Mouse (Mus musculus) ovary, adult 18-20 months (tissue): ENCODE measurements around the gene Serpinb6a.
A peak's percentile ranks its signal among the peaks of the same experiment; 100 is the strongest.
"Not testable (repeated sequence)": the region's sequence is repeated elsewhere in the genome, so short reads cannot be mapped to it uniquely, and the experiment has no call there.

Source experiments
- DNase-seq: peaks from one replicate; pipeline ENCODE4 v3.0.0; 2022; ENCODE audit warnings: low spot score, mixed read lengths

Serpinb6a gene

DNA sequence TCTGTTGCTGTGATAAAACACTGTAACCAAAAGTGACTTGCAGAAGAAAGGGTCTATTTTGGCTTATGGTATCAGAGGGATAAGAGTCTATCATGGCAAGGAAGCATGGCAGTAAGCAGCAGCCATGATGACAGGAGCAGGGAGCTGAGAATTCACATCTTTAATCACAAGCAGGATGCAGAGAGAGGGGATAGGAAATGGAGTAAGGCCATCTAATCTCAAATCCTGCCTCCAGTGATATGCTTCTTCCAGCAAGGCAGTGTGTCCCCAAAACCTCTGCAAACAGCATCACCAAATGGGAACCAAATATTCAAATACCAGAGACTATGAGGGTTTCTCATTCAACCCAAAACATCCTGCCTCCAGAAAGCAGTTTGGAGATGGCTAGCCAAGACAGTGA is 36.0 kb downstream of the Serpinb6a start:
- DNase-seq = no peak

DNA sequence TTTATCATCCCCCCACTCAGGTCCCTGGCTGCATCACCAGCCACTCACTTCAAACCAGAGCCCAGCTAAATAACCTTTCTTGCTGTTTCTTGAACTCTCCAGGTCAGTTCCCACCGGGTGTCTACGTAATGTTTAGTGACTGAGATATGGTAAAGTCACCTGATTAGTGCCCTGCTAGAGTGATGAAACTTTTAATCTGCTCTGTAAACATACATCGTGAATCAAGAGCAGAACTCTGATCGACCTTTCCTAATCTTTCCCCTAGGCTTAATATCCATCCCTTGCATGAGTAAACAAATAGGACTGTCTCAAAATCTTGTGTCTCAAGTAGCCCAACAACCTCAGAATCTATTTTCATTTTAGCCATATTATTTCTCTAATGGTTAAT is 36.6 kb downstream of the Serpinb6a start:
- no peak for DNase-seq

DNA sequence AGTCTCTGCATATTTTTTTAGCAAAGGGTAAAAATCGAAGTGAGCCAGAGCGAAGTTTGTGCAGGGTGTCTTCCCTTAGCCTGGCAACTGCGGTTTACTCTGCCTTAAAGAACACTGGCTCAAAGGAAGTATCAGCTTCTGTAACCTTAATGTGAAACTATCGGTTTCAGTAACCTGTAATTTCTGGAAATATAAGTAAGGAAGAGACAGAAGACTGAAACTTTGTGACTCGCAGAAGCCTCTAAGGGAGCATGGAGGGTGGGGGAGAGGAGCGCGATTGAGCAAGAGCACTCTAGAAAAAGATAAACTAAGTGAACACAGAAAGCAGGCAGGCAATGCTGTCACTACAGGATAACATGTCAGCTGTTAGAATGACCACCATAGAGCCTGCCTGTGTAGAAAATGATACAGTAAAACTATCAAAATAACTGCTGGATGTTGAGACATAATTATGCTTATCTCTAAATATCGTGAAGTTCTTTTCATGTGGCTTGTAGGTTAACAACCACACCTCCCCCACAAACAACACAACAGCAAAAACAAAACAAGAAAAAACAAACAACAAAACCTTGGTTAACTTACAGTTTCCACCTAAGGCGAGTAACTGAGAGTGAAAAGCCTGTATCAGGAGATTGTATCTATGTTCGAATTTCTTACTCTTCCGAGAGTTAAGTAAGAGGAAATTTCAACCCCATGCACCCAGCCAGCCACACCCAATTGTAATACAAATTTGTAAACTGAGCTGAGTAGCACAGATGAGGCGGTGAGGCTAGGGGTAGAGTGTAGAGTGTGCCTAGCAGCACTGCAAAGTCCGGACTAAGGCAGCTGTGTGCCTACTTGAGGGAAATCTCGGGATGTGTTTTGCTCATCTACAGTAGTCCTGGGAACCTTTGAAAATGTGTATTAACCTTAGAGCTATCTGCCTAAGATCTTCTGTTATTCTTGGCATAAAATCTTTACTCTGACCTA is 37.3 kb downstream of the Serpinb6a start:
- no peak for DNase-seq

DNA sequence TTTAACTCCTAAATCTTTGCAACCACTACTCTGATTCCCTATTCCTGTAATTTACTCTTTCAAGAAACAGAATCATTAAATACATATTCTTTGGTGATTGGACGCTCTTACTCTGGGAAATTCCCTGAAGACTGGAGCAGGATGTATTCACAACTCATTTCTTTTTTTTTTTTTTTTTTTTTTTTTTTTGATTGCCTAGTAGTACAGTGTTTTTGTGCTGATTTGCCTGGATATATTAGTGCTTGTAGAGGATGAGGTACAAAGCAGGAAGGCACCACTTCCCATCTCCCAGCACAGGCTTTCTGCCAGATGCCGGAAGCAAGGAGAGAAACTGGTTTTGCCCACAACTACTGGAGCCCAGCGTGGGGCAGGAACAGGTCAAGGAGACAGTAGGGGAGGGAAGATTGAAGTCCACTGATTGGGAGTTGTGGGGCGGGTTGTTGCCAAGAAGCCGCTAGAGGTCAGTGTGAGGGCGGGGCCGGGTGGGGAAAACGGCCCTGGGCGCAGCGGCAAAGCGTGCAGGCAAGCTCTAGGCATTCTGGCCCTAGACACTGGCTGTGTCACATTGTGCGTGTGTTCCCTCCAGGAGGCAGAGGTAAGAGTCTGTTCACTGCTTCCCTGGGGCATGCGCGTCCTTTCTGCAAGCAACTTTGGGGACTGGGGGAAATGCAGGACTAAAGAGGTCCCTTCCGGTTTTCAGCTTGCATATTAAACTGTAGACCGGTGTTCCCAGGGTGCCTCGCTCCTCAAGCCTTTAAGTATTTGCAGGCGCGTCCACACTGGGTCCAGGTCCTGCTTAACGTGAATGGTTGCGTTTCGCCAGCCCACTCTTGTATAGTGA is 38.2 kb downstream of the Serpinb6a start, which contains the start of gene Nqo2:
TSS of gene Nqo2 (plus strand) at position 482 of the 841 bp plus-strand sequence.
- peak; percentile 76 for DNase-seq

DNA sequence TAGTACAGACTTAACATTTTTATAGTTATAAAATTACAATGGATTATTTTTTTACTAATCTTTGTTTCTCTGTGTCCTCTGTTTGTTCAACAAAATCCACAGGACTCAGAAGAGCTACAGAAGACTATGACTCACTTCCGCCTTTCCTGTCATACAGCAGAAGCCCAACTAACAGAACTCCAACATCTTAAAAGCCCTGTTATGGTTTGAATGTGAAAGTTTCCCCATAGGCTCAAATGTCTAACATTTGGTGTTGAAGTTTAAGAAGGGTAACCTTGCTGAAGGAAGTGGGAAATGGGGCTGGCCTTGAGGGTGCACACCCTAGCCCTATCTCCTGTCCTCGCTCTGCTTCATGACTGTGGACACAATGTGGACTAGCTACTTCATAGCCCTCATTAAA is 42.8 kb downstream of the Serpinb6a start:
- DNase-seq = no peak

DNA sequence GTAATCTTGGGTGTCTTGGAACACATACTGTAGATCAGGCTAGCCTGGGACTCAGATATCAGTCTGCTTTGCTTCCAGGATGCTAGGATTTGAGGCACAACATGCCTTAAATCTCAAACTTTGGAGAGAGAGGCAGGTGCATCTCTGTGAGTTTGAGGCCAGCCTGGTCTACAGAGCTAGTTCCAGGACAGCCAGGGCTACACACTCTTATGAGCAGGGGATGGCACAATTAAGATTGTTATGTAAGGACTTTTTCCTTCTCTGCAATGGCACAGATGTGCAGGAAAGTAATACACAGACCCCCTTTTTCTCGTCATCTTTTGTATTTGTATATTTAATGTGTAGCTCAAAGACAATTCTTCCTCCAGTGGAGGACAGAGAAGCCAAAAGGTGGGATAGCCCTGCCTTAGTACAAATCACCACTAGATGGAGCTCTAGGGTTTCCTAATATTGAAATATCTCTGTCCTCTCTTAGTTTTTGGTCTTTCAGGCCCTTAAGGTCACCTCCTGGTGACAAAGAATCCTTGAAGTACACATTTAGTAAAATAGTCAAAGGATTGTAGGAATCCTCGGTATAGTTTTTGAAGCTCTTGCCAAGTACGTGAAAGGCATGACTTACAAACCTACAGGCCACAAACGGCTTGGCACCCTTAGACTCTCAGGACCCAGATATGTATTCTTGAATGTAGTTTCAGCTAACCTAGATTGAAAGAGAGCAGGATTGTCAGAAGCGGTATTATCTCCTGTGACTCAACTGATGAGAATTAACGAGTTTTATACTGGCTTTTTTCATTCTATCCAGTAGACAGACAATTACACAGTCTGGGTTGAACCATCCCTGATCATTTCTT is 45.8 kb downstream of the Serpinb6a start:
- no peak for DNase-seq

DNA sequence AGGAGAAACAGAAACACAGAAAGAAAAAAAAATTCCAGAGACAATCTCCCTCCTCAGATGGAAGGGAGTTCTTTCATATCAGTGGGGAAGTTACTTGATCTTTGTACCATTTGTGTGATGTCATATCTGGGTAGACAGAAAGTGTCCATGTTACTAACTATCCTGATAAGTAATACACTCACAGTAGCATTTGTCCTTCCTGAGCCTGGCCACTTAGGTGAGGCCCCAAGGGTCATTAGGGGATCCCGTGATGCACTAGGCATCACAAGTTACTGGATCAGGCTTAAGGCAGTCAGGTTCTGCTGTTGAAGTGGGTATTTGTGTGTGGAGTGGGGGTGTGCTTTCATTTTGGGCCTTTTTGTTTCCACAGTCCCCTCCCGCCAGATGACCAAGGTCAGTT is 49.6 kb downstream of the Serpinb6a start:
- DNase-seq = no peak

DNA sequence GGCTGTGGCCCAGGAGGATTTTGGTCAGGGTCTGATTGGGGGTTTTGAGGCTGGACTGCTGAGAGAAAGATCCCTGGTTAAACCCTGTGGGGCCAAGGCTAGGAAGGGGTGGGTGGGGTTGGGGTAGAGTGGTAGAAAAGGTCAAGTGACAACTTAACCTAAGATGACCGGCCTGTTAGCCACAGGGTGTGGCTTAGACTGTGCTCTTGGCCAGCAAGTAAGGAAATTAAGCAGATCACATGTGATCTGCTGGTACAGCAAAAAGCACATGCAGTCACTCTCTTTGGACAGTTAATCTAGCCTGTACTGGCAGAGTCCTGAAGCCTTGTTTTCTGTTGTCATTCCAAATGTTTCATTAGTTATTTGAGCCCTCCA is 50.5 kb downstream of the Serpinb6a start:
- DNase-seq = no peak

DNA sequence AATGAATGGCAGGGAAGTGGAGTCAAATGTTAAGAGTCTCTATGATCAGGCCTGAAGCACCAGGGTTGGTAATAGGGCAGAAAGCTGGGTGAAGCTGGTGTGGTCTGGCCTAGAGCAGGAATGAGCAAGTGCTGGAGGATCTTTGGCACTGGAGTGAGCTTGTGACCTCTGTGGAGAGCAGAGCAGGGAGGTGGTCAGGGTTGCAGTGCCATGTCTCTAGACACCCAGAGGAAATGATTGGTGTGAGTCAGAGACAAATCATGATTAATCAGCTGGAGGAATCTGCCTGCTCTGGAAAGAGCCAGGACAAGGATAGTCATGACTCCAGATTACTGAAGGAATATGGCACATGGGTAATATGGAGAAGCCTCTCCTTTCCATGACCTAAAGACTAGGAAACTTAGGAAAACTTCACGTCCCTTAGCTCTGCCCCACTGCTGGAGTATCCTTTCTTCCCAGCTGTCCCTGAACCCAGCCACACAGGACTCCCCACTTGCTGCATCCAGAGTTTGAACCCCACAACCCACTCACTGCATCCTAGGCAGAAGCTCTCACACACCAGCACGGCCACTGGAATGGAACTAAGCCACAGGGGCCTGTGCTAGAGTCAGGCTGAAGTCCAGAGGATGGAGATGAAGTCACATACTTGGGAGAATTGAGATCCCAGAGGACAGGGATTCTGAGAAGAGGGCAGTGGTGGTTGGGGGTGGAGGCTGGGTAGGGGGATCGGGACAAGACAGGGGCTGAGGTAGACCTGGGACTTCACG is 51.1 kb downstream of the Serpinb6a start:
- DNase-seq = no peak

DNA sequence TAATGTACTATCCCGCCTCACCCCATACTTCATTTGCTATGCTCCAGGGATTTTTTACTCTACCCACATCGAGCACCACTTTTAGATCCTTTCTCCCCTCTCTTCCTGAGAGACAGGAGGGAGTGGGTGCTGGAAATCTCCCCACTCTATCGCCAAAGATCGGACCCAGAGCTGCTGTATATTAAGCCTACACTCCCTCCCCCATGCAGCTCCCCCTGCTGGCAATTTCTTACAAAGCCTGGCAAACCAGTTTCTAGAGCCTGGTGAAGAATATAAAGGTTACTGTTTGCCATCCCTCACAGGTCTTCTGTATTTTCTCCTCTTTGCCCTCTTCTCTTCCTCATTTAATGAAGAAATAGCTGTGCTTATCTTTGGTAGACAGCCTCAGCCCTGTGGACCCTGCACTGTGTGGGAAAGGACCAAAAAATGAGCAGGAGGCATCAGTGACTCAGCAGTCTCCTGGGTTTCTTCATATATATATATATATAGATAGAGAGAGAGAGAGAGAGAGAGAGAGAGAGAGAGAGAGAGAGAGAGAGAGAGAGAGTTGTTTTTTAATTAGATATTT is 60.3 kb downstream of the Serpinb6a start:
- DNase-seq = no peak

DNA sequence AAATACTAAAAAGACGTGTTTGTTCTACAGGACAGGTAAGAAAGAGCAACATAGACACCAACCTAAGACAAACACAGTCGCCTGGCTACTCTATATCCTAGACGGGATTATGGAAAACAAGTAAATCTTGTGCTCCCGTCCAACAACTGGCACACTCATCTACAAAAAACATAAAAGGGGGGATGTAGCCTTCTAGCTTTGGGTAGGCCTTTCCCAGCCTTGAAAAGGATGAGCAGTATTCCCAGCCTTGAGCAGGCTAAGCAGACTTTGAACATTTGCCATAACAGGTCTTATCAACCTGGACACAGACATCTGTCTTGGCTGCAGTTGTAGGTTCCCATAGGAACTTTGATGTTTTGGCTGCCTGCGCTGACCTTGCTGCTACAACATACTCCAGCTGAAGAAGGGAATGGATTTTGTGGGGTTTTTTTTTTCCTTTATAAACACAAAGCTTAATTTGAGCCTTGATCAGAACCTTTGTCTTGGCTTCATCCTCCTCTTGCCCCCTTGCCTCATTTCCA is 61.2 kb downstream of the Serpinb6a start:
- DNase-seq = peak; percentile 52

DNA sequence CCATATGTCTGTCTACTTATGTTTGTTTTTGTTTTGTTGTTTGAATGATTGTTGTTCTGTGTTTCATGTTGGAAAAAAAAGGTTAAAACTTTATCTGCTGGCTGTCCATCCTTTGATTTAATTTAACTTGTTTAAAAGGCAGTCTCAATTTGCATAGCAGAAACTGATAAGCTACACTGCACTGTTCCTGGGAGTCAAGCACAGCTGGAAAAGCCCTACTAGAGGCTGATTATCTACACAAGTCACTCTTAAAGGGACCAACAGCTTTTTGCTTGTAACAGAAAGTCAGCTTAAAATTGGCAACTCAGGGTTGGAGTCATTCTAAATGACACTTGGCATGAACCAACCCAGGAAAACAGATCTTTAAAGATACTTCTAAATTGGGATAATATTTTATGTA is 65.0 kb downstream of the Serpinb6a start:
- DNase-seq = not testable (repeated sequence)

DNA sequence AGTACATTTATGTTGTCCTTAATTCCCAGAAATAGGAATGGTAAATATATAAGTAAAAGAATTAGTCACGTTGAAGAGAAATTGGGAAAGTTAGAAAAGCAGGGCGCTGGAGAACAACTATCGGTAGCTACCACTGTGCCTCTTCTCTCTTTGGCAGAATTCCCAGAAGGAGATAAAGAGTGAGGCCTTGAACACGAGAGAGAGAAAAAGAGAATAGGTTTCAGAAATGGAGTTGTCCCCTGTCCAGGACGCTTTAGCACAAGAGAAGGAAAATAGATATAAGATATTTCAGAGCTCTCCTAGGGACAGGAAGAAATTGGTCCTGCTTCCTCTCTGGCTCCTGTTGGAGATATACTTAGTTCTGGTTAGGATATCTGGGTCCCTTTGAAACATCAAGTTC is 65.4 kb downstream of the Serpinb6a start:
- no peak for DNase-seq

DNA sequence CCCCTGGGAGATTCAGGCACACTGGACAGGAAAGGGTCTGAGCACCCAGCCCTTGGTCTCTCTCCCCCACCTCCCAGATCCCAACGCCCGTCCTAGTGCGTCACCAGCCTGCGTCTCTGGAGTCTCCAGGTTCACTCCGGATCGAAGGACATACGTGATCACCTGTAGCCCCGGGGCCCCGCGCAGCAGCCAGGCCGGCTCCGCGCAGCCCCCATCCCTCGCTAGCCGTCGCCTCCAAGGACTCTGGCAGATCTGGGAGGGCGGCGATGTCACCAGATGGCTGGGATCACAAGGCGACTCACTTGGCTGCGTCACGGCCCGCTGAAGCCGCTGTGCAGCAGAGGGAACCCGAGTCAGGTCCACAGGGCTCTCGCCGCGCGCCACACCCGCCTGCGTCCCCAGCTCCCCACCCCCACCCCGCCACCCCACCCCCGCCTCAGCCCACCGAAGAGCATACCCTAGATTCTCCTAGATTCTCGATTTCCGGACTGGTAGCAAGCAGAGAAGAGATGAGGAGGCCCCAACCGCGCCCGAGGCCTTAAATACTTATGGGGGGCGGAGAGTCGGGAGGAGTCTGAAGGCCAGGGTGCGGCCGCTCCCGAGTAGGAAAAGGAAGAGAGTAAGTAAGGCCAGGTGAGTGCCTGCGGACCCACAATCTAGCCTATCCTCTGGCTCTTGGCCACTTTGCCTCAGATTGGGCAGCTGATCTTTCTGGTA is 67.0 kb downstream of the Serpinb6a start:
- peak; percentile 55 for DNase-seq

DNA sequence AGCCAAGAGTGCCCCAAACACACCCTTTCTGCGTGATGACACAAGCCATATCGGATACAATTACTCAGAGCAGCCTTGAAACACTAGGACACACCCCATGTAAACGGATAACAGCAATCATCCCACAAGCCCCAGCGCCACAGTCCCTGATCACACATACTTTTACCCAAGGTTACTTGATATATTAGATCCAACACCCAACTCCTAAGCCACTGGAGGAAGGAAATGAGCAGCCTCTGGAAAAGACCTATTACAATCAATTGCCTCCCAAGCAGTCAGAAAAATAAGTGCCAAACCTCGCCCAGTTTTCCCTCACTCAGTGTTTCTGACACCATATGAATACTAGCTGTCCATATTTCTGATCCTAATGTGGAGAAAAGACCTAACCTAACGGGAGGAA is 67.9 kb downstream of the Serpinb6a start:
- peak; percentile 40 for DNase-seq

DNA sequence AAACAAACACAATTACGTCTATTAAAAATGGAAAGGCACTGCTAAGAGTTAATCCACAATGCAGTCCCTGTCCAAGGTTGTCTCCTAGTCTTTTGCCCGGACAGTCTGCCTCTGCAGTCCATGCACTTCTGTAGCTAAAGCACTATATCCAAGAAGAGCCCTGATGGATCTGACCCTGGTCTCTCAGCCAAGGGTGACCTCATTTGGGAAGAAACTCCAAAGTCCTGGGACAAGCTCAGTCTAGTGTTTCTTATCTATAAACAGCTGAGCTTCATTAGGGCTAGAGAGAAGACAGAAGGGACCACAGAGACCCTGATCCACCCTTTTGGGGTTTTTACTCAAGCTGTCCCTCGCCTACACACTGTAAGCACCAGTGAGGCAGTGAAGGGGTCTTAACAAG is 71.7 kb downstream of the Serpinb6a start:
- no peak for DNase-seq

DNA sequence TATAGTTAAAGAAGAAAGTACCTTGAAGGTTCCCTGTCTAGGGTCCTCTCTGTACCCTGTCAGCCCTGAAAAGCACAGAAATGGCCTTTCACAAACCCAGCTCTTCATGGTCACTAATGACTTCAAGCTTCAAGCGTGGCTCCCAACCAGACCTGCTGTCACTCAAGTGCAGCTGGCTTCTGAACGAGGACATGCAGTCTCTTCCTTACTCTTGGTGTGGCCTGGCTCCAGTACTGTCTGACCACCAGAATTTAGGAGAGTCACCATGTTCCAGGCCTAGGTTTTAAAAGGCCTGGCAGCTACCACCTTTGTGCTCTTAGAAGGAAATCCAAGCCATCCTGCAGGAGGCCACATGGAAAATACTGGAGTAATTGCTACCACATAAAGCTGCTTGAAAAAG is 72.3 kb downstream of the Serpinb6a start:
- no peak for DNase-seq

DNA sequence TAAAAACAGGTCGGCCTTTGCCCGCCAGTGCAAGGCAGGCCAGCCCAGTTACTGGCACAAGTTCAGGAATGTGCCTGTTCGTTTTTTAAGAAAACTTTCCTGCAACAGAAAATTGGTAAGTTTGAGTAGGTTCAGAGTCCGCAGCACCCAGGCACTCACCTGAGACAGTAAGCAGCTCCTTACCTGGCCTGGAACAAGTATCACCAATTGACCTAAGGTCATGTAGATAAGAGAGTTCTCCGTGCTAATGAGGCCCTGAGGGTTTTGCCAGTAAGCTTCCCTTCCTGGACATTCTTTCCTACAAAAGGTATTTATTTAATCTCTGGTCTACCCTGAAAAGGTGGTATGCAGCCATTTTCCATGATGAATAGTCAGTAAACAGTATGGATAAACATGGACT is 80.9 kb downstream of the Serpinb6a start:
- no peak for DNase-seq

DNA sequence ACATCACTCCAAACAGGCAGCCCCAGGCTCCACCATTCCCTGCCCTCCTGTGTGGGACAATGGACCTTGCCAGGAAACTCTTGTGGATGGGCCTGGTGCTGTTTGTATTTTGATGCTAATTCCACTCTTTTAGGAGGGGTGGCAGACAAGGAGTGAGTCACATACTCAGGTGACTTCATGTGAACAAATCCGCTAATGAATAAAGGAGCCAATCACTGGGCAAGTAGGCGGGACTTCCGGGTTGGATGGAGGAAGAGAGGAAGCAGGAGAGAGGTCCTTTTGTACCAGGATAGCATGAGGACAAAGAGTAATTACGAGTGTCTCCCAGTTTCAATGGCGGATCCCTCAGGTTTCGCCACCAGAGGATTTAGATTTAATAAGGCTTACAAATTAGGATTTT is 81.6 kb downstream of the Serpinb6a start:
- no peak for DNase-seq

DNA sequence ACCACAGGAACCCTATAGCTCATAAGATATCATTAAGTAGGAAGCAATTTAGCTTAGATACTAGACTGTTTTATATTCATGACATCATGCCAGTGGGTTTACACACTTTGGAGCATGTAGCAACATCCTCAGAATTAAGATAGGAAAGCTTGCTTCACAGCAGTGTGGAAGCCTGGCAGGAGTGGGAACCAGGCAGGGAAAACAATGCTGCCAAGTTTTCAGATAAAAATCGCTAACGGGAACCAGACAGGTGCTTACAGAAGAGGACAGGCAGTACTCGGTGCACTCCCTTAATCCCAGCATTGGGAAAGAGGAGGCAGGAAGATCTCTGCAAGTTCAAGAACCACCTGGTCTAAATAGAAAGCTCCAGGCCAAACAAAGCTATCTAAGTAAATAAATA is 95.8 kb downstream of the Serpinb6a start:
- no peak for DNase-seq
